Mouse (Mus musculus): Measurements from ENCODE around the gene Aoc2.

DNA sequence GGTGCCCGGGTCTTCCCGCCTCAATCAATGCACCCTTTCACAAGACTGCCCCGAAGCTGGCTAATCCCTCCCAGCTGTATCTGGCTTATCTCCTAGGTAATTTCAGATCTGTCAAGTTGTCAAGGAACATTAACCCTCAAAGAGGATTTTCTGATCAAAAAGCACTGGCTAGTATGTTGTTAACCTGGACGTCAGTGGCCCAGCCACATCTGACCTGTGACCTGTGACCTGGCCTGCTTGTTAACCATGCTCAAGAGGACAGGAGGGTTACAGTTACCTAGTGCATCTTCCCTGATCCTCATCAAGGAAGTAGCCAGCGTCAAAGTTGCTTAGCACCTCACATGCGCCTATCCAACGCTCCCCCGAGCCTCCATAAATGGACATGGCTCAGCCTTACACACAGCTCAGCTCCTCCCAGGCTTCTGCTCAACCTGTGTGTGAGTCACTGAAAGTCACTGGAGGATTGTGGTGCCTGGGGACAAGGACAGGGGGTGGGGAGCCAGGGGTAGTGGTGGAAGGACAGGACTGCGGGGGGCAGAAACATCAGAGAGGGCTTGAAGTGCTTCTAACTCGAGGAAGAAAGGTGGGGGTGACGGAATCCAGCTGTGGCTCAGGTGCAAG lies 26.3 kb downstream of the Aoc2 start:
- TF ChIP-seq GATA1 (IDR thresholded peaks at IDR 0.05; ENCODE audit: borderline replicate concordance, low read length) = no peak
- no peak for TF ChIP-seq FLI1 (IDR thresholded peaks at IDR 0.05; ENCODE audit: low read length)
